Comparison of ENCODE assay signal across 18 mouse cellular contexts in the genomic region with DNA sequence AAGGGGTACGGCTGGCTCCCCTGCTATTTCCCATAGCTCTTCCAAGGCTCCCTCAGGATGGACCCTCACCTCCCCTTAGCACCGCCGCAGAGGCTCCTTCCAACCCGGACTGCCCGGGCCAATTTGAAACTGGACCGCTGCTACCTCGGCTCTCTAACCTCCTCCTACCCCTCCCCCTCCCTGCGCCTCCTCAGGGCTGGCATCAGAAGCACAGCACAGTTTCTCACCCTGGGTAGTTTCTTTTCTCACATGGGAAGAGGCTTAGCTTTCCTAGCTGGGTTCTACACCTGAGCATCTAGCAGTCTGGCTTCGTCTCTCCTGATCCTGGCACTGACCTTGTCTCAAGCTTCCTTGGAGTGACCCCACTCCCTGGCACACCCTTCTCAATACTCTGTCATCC. TPM values are rescaled to one million over a fixed set of nuclear protein-coding genes. Genes with fewer than 3 reads are reported as not detected.
DNase-seq lines count a peak whose midpoint lies in the region; ATAC-seq and TF ChIP-seq lines count a peak whose summit lies in the region.
"Had no signal": no experiment of that assay in that cellular context is flagged by ENCODE, and none has a peak within 500 bp of the region (broad histone marks: within the 10 kb centered on the region; RNA-seq: fewer than 3 reads in every experiment).

No protein-coding gene starts in this region.

- H3K4me3 ChIP-seq in gastrocnemius, adult 2 months = no peak overlapping the region
- H3K4me3 ChIP-seq in lung, postnatal 0 days (ENCODE audit: low read depth, low read length) = peak overlapping the region; percentile 31
- no peak overlapping the region for H3K4me3 ChIP-seq in kidney, embryonic 14.5 days (ENCODE audit: low read length)
- no peak overlapping the region for H3K4me3 ChIP-seq in limb, embryonic 13.5 days
- H3K4me3 ChIP-seq in hindbrain, embryonic 12.5 days = no peak overlapping the region
- H3K4me3 ChIP-seq: erythroblast, embryonic 14.5 days; megakaryocyte, embryonic 14.5 days had no signal

- H3K36me3 ChIP-seq in lung, postnatal 0 days (ENCODE audit: insufficient read depth, low read length) = no peaks in the 10 kb centered on the region
- H3K36me3 ChIP-seq in kidney, embryonic 14.5 days (ENCODE audit: control insufficient read depth, insufficient read depth, low read length) = no peaks in the 10 kb centered on the region
- H3K36me3 ChIP-seq in limb, embryonic 13.5 days = no peaks in the 10 kb centered on the region
- H3K36me3 ChIP-seq in hindbrain, embryonic 12.5 days = no peaks in the 10 kb centered on the region

- no peak for TF ChIP-seq EP300 in lung, postnatal 0 days (IDR thresholded peaks at IDR 0.05)

- TF ChIP-seq CTCF in gastrocnemius, adult 2 months (IDR thresholded peaks at IDR 0.05) = no peak
- no peak for TF ChIP-seq CTCF in lung, postnatal 0 days (IDR thresholded peaks at IDR 0.05)

- no peak overlapping the region for H3K27ac ChIP-seq in gastrocnemius, adult 2 months
- peak overlapping the region; percentile 86 for H3K27ac ChIP-seq in lung, postnatal 0 days (ENCODE audit: low read length)
- H3K27ac ChIP-seq in kidney, embryonic 14.5 days (ENCODE audit: low read depth, low read length) = no peak overlapping the region
- H3K27ac ChIP-seq in limb, embryonic 13.5 days = no peak overlapping the region
- H3K27ac ChIP-seq in hindbrain, embryonic 12.5 days = no peak overlapping the region

- no peaks in the 10 kb centered on the region for H3K27me3 ChIP-seq in lung, postnatal 0 days (replicated peaks; ENCODE audit: insufficient read depth, low read length)
- H3K27me3 ChIP-seq in kidney, embryonic 14.5 days (ENCODE audit: control insufficient read depth, insufficient read depth, low read length) = no peaks in the 10 kb centered on the region
- H3K27me3 ChIP-seq in limb, embryonic 13.5 days = no peaks in the 10 kb centered on the region
- H3K27me3 ChIP-seq in hindbrain, embryonic 12.5 days = no peaks in the 10 kb centered on the region

- intact Hi-C loops in gastrocnemius, adult 2 months (cut with DNase I) = no loop called here
- intact Hi-C loops in left cerebral cortex, postnatal 36 days (cut with DNase I) = no loop called here

- H3K9me3 ChIP-seq in lung, postnatal 0 days (ENCODE audit: low read length) = no peaks in the 10 kb centered on the region
- no peaks in the 10 kb centered on the region for H3K9me3 ChIP-seq in kidney, embryonic 14.5 days (ENCODE audit: control insufficient read depth, low read length)
- no peaks in the 10 kb centered on the region for H3K9me3 ChIP-seq in limb, embryonic 13.5 days
- no peaks in the 10 kb centered on the region for H3K9me3 ChIP-seq in hindbrain, embryonic 12.5 days (replicated peaks)
- H3K9me3 ChIP-seq: megakaryocyte, embryonic 14.5 days had no signal

- DNase-seq in gastrocnemius, adult 2 months = peak; percentile 44
- no peak for DNase-seq in gastrocnemius, adult 18-20 months (ENCODE audit: low spot score)
- peak; percentile 55 for DNase-seq in lung, postnatal 0 days (ENCODE audit: low spot score)
- no peak for DNase-seq in lung, adult 18-20 months
- DNase-seq in left cerebral cortex, postnatal 36 days (ENCODE audit: low spot score in 2 of 2) = no peak
- DNase-seq: cerebellum, adult 9-10 months; heart, adult 11 months; layer of hippocampus, adult 9-11 months; thymus, postnatal 25 days had no signal

- ATAC-seq in lung, postnatal 0 days = peak; percentile 35
- ATAC-seq in kidney, embryonic 14.5 days (ENCODE audit: low FRiP score, low TSS enrichment) = peak; percentile 24; the same call in 1 of the 2 replicates
- ATAC-seq in limb, embryonic 13.5 days (ENCODE audit: low FRiP score, low read depth) = no peak
- ATAC-seq in hindbrain, embryonic 12.5 days (ENCODE audit: low FRiP score) = no peak
- ATAC-seq: activated CD4-positive, CD25-positive, alpha-beta regulatory T cell, adult 4 months had no signal

- H3K4me1 ChIP-seq in lung, postnatal 0 days (ENCODE audit: insufficient read depth, low read depth, low read length) = no peaks in the 10 kb centered on the region; the same call in 1 of the 2 replicates
- H3K4me1 ChIP-seq in kidney, embryonic 14.5 days (ENCODE audit: control insufficient read depth, insufficient read depth, low read length) = peaks cover 7% of the 10 kb centered on the region; the same call in 1 of the 2 replicates
- peaks cover 5% of the 10 kb centered on the region; the same call in 1 of the 2 replicates for H3K4me1 ChIP-seq in limb, embryonic 13.5 days
- peaks cover 10% of the 10 kb centered on the region; the same call in 1 of the 2 replicates for H3K4me1 ChIP-seq in hindbrain, embryonic 12.5 days
- H3K4me1 ChIP-seq: megakaryocyte, embryonic 14.5 days had no signal

- WGBS in lung, postnatal 0 days = 10% methylated on average over 9 of the region's 9 CpGs
- WGBS in kidney, embryonic 14.5 days = 9% methylated on average over 9 of the region's 9 CpGs
- WGBS in limb, embryonic 13.5 days = 13% methylated on average over 9 of the region's 9 CpGs
- 21% methylated on average over 9 of the region's 9 CpGs for WGBS in hindbrain, embryonic 12.5 days

- H3K9ac ChIP-seq in lung, postnatal 0 days (replicated peaks; ENCODE audit: low read depth) = peak overlapping the region; percentile 30
- H3K9ac ChIP-seq in kidney, embryonic 14.5 days (ENCODE audit: low read depth, low read length) = no peak overlapping the region
- 0 out of 2 replicates have a peak overlapping the region, but pooled peaks have one; percentile 3 for H3K9ac ChIP-seq in limb, embryonic 13.5 days
- no peak overlapping the region for H3K9ac ChIP-seq in hindbrain, embryonic 12.5 days

- H3K4me2 ChIP-seq in lung, postnatal 0 days (replicated peaks; ENCODE audit: low read depth, low read length) = peak overlapping the region; percentile 51
- peak overlapping the region; percentile 32 for H3K4me2 ChIP-seq in kidney, embryonic 14.5 days (replicated peaks; ENCODE audit: low read depth, low read length)
- peak overlapping the region; percentile 28 for H3K4me2 ChIP-seq in limb, embryonic 13.5 days (replicated peaks)
- H3K4me2 ChIP-seq in hindbrain, embryonic 12.5 days (replicated peaks) = no peak overlapping the region

RNA-seq across cellular contexts. Expression of gene Tmem213, which starts 0.8 kb away (rescaled TPM):
- not detected for total RNA-seq in gastrocnemius, adult 2 months (2021)
- total RNA-seq in gastrocnemius, adult 18-20 months (2021) = not detected
- polyA plus RNA-seq in lung, postnatal 0 days (2015; fragmentation: Nextera tagmentation; extraction: Ambion mirVana) = 66.6 and 99.1 TPM in 2 replicates
- 19.9 and 22.2 TPM in 2 replicates for polyA plus RNA-seq in kidney, embryonic 14.5 days (2014; fragmentation: Nextera tagmentation; extraction: Ambion mirVana)
- 0.33 and 0.65 TPM in 2 replicates for polyA plus RNA-seq in limb, embryonic 13.5 days (2015; fragmentation: Nextera tagmentation; extraction: Ambion mirVana)
- not detected for total RNA-seq in left cerebral cortex, postnatal 36 days (2021)
- not detected in 2 replicates for polyA plus RNA-seq in hindbrain, embryonic 12.5 days (2016; fragmentation: Nextera tagmentation; extraction: Ambion mirVana)
- total RNA-seq: liver, adult 2 months; MEL had no signal
- polyA plus RNA-seq: activated CD4-positive, CD25-positive, alpha-beta regulatory T cell, adult 4 months; erythroblast, embryonic 14.5 days; frontal cortex, adult 2 months; liver, adult 2 months had no signal

RNA-seq across cellular contexts. Expression of gene Atp6v0a4, which starts 14.5 kb away (rescaled TPM):
- under 1 TPM; 0.50 to 0.56 TPM for total RNA-seq in gastrocnemius, adult 2 months (2021)
- under 1 TPM; 0.16 to 0.43 TPM for total RNA-seq in gastrocnemius, adult 18-20 months (2021)
- 16.0 and 20.0 TPM in 2 replicates for polyA plus RNA-seq in lung, postnatal 0 days (2015; fragmentation: Nextera tagmentation; extraction: Ambion mirVana)
- polyA plus RNA-seq in kidney, embryonic 14.5 days (2014; fragmentation: Nextera tagmentation; extraction: Ambion mirVana) = 2.6 and 3.0 TPM in 2 replicates
- polyA plus RNA-seq in limb, embryonic 13.5 days (2015; fragmentation: Nextera tagmentation; extraction: Ambion mirVana) = 0.29 and 0.78 TPM in 2 replicates
- total RNA-seq in left cerebral cortex, postnatal 36 days (2021) = 1 to 10 TPM in 1 of 2 experiments, under 1 TPM in 1; 0.84 to 2.1 TPM
- polyA plus RNA-seq in hindbrain, embryonic 12.5 days (2016; fragmentation: Nextera tagmentation; extraction: Ambion mirVana) = 0.10 TPM in 1 of 2 replicates, not detected in the other
- polyA plus RNA-seq: activated CD4-positive, CD25-positive, alpha-beta regulatory T cell, adult 4 months; erythroblast, embryonic 14.5 days had no signal

Comparison
In these comparisons a context has a peak if more than half of its experiments do, and no peak if none do; other contexts are left out.
1. DNase-seq: peak in gastrocnemius, adult 2 months (single experiment) and lung, postnatal 0 days (single experiment); none in gastrocnemius, adult 18-20 months (single experiment), lung, adult 18-20 months (0 of 2) and left cerebral cortex, postnatal 36 days (0 of 2).
2. ATAC-seq: peak in lung, postnatal 0 days (single experiment) and kidney, embryonic 14.5 days (single experiment); none in limb, embryonic 13.5 days (single experiment) and hindbrain, embryonic 12.5 days (single experiment).
3. H3K9ac ChIP-seq: peak in lung, postnatal 0 days (single experiment) and limb, embryonic 13.5 days (single experiment); none in kidney, embryonic 14.5 days (single experiment) and hindbrain, embryonic 12.5 days (single experiment).
4. RNA of gene Tmem213, which starts 0.8 kb away (polyA plus RNA-seq): 66.6 to 99.1 TPM in lung, postnatal 0 days and 19.9 to 22.2 TPM in kidney, embryonic 14.5 days; 0.33 to 0.65 TPM in limb, embryonic 13.5 days and not detected in hindbrain, embryonic 12.5 days; every median in the first group is over 10 times any median in the second.